Mouse (Mus musculus) liver, adult 2 months (tissue): ENCODE measurements at regions not wholly inside any gene's neighbourhood (a gene's known extent, or its start where the extent isn't known, plus 50 kb on each side); places are given as distances from the start of the nearest gene placed in this dataset.

ENCODE experiments used
- CTCF ChIP-seq: fragments of 200-500 bp; IDR thresholded peaks from 2 replicates; pipeline ENCODE4 v1.5.1; 2011; ENCODE audit warnings: low read depth, low read length, control low read depth
- POLR2A ChIP-seq: fragments of 200-500 bp; IDR thresholded peaks from 2 replicates; pipeline ENCODE4 v1.6.1; 2011; ENCODE audit warnings: low read length, control low read depth; ENCODE audit not compliant: insufficient read depth; ENCODE audit errors: extremely low read depth

DNA sequence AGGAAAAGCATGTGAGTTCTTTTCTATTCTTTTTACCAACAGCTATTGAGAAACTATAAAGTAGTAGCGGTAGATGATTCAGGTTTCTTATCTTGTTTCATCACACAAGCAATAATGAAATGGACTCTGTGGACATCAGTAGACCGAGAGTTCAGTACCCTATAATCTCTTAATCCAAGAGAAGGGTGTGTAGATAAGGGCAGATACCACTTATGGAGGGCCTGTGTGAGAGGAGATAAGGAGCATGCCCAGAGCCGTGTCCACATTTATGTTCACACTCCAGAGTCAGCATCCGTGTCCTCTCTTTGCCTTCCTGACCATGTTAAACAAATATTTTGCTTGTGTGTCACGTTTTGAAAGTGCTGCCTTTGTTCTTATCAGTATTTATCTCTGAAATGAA is 340.3 kb downstream of the Tlr4 start:
- TF ChIP-seq CTCF (no peak), POLR2A (no peak)
